Mouse (Mus musculus) lung, adult 2 months (tissue): ENCODE measurements around the gene Manbal.

Experiments used
- CTCF ChIP-seq: fragments of 200-500 bp; IDR thresholded peaks from 2 replicates; pipeline ENCODE4 v1.5.1; 2011; ENCODE audit warnings: mild to moderate bottlenecking, low read length, control low read depth; ENCODE audit not compliant: insufficient read depth
- POLR2A ChIP-seq: fragments of 200-500 bp; IDR thresholded peaks from 2 replicates; pipeline ENCODE4 v1.6.1; 2011; ENCODE audit warnings: low read depth, mild to moderate bottlenecking, control low read depth, low read length, borderline replicate concordance; ENCODE audit errors: extremely low read depth

- TF ChIP-seq POLR2A (no peak), CTCF (no peak)
Measured at GRCm38 (mm10) chr2:157420404-157420803, 53.0 kb downstream of the Manbal start.
